Mouse (Mus musculus) naive thymus-derived CD4-positive, alpha-beta T cell, adult 2 months (primary cell): ENCODE measurements around the gene Bace1.

Experiments
- DNase-seq: peaks from one replicate; pipeline ENCODE4 v3.0.0-alpha.2; 2011; ENCODE audit warnings: low read depth

The Bace1 gene

DNA sequence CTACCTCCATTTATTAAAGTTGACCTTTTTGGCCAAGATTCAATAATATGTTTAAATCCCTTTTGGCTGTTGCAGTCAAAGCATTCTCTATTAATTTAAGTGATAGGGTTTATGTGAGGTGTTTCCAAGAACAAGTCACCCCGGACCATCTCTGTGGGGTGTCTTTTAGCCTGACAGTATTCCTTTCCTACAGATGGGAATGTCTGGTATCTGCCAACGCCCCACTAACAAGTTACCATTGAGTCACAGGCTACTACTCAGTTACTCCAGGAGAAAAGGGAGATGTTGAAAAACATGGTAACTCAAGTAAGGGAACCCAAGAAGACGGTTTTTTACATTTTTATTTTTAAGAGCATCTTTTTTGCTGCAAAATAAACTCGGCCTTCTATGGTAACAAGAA lies 66.8 kb downstream of the Bace1 start:
- DNase-seq: no peak

DNA sequence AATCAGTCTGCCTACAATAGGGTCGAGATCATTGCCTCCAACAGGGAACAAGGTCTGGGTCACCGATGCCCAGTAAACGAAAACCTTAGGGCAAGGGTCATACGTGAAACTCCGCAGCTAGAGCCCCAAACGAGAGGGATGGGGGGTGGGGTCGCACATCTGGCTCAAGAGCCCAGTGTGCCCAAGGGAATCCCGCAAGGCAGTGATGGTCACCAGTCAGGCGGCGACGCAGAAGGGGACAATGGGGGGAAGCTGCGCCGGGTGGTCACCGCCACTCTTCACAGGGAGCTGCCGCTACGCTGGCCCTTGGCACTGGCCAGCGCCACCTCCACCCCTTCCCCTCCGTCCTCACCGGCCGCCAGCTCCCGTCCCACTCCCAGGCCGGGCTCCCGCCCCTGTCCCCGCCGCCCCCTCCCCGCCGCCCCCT lies 67.4 kb downstream of the Bace1 start:
- DNase-seq: peak; percentile 39

GRCm38 (mm10) chr9:45906355-45907077 lies 68.1 kb downstream of the Bace1 start, which contains the start of the genes Pcsk7 and Rnf214:
Gene Pcsk7 (plus strand): TSS chr9:45906497.
Gene Rnf214 (minus strand): TSS chr9:45906911.
- DNase-seq: peak; percentile 91

DNA sequence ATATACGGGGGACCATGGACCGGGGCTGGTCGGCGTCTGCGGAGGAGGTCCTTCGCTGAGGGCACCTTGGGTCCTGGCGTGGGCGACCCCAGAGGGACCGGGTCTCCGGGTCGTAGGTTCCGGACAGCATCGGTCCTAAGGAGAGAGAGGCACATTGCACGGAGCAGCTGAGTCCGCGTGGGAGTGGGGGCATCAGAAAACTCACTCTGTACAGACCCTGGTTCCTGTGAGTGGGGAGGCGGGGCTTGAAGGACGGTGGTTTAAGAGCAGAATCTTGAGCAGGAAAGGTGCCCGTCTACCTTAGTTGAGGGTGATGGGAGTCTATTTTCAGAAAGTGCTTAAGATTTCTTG lies 68.7 kb downstream of the Bace1 start:
- DNase-seq: no peak

DNA sequence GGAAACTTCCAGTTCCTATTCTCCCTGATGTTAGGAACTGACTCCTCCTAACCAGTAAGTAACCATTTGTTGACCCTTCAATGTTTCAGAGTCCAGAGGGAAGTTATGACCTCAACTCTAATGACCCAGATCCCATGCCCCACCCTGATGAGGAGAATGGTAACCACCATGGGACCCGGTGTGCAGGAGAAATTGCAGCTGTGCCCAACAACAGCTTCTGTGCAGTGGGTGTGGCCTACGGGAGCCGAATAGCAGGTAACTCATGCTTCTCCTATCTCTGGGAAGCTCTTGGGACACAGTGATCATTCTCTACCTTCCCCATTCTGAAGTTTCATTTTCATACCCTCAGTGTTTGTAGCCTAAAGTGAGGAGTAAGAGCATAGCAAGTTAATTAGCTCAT lies 72.6 kb downstream of the Bace1 start:
- no peak for DNase-seq

DNA sequence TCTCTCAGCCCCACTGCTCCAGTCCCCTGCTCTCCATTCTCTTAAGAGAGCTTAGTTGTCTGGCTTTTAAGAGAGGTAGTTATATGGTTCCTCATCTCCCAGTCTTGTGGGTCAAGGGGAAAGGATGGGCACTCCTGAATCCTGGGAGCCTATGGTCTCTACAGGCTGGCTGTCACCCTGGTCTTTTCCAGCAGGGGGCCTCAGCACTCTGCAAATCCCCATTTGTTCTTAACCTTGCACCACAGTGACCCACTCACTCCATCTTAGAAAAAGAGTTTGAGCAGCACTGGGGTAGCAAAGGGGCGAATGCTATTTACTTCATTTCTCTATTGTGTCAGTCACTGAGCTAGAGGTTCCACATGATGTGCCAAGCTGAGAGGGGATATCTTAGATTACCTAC lies 73.3 kb downstream of the Bace1 start:
- DNase-seq: peak; percentile 67
